Mouse (Mus musculus): ENCODE measurements around the gene Sumo3. TPM values are rescaled to one million over a fixed set of nuclear protein-coding genes. Genes with fewer than 3 reads are reported as not detected.

Gene Sumo3
- 324 and 346 TPM in 2 replicates for polyA plus RNA-seq (2014; fragmentation: Nextera tagmentation; extraction: Ambion mirVana)

DNA sequence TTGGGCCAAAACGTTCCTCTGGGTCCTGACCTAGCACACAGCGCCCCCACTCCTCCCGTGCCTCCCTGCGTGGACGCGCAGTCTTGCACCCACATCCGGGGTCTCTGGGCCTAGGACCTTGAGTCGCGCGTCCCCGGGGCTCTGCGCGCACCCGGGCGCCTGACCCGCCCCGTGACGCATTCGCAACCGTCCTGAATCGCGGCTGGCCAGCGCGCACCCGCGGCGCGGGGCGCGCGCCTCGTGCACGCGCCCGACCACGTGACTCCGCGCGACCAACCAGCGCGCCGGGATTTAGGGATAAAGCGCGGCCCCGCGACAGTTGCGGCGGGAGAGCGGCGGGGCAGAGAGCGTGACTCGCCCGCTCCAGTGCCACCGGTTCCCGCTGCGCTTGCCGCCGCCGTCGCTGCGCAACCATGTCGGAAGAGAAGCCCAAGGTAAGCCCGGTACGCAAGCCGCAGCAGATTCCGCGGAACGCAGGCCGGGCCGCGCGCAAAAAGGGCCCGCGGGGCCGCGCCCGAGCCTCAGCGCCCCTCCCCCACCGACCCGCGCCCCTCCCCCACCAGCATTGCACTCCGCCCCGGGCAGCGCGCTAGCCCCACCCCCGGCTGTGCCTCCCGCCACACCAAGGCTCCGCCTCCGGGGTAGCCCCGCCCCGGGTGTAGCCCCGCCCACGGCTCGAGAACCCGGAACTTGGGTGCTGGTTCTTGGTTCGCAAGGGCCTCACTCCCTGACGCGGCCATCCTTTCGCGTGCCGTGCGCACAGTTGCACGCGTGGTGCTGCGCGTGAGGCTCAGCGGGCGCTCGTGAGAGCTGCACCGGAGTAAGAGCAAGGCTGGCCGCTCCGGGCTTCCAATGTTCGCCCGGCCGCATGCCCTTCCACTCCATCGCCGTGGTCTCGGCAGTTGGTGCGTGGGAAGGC, at the start of gene Sumo3, which contains the start of gene Gm49325:
Gene Sumo3, plus strand, starts transcription at position 190 of the 919 bp plus-strand sequence.
Gene Gm49325, plus strand, starts transcription at position 290 of the 919 bp plus-strand sequence.
- Histone ChIP-seq H3K27me3 (ENCODE audit: control insufficient read depth, insufficient read depth, low read length) (no peaks in the 10 kb centered on the region), H3K27ac (ENCODE audit: low read length) (peak within 1 kb of the TSS; percentile 97), H3K9ac (replicated peaks; ENCODE audit: low read depth, low read length) (peak within 1 kb of the TSS; percentile 55), H3K4me2 (replicated peaks; ENCODE audit: low read depth, low read length) (peak within 1 kb of the TSS; percentile 92), H3K4me3 (ENCODE audit: low read depth, low read length) (peak within 1 kb of the TSS; percentile 55), H3K36me3 (ENCODE audit: control insufficient read depth, insufficient read depth, low read length) (peaks cover 15% of the 10 kb centered on the region), H3K9me3 (ENCODE audit: control insufficient read depth, low read depth, low read length) (no peaks in the 10 kb centered on the region), H3K4me1 (ENCODE audit: control insufficient read depth, insufficient read depth, low read length) (peaks cover 12% of the 10 kb centered on the region)
- WGBS, result 2% methylated on average over 99 of the region's 119 CpGs
- peak; percentile 89 for ATAC-seq (ENCODE audit: insufficient number of reproducible peaks, insufficient read depth, low FRiP score, low read depth)

DNA sequence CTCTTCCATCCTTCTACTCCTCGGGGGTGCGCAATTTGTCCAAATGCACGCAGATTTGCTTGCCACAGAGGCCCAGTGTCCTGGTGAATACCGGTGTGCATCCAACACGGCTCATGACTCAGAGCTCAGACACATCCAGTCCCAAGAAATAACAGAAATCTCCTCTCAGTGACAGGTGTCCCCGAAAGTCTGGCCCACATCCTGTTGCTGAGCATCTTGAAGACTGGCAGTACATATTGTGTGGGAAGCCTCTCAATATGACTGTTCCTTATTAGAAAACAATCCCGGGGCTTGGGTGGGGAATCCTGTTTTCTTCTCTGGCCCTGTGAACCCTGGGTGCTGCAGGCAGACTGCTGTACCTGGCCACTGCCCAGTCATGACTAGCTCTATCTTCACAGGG, 49.3 kb upstream of the Sumo3 start:
- H3K9me3 ChIP-seq (ENCODE audit: control insufficient read depth, low read depth, low read length), result no peaks in the 10 kb centered on the region
- no peak overlapping the region for H3K4me3 ChIP-seq (ENCODE audit: low read depth, low read length)
- WGBS, result 90% methylated on average over 7 of the region's 7 CpGs
- H3K27ac ChIP-seq (ENCODE audit: low read length), result no peak overlapping the region
- H3K4me2 ChIP-seq (replicated peaks; ENCODE audit: low read depth, low read length), result no peak overlapping the region
- no peaks in the 10 kb centered on the region for H3K36me3 ChIP-seq (ENCODE audit: control insufficient read depth, insufficient read depth, low read length)
- ATAC-seq (ENCODE audit: insufficient number of reproducible peaks, insufficient read depth, low FRiP score, low read depth), result no peak
- H3K9ac ChIP-seq (replicated peaks; ENCODE audit: low read depth, low read length), result no peak overlapping the region
- H3K27me3 ChIP-seq (ENCODE audit: control insufficient read depth, insufficient read depth, low read length), result no peaks in the 10 kb centered on the region
- no peaks in the 10 kb centered on the region for H3K4me1 ChIP-seq (ENCODE audit: control insufficient read depth, insufficient read depth, low read length)

DNA sequence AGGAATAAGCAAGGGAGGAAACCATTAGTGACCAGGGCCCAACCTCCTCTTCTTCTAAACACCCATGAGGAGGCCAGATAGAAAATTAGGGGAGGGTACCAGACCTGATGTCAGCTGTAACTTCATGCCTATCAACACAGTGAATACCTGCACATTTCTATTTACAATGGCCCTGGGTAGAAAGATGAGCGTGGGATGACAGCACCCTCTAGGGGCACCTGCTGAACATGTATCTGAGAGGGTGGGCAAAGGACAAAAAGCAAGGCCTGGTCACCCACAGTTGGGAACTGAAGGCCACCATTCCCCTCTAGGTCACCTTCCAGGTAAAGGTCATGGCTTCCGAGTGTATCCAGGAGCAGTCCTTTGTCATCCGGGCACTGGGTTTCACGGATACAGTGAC, 48.3 kb upstream of the Sumo3 start:
- no peaks in the 10 kb centered on the region for H3K36me3 ChIP-seq (ENCODE audit: control insufficient read depth, insufficient read depth, low read length)
- H3K4me1 ChIP-seq (ENCODE audit: control insufficient read depth, insufficient read depth, low read length), result no peaks in the 10 kb centered on the region
- no peak for ATAC-seq (ENCODE audit: insufficient number of reproducible peaks, insufficient read depth, low FRiP score, low read depth)
- no peak overlapping the region for H3K9ac ChIP-seq (replicated peaks; ENCODE audit: low read depth, low read length)
- H3K4me2 ChIP-seq (replicated peaks; ENCODE audit: low read depth, low read length), result no peak overlapping the region
- no peak overlapping the region for H3K27ac ChIP-seq (ENCODE audit: low read length)
- 88% methylated on average over 4 of the region's 4 CpGs for WGBS
- H3K27me3 ChIP-seq (ENCODE audit: control insufficient read depth, insufficient read depth, low read length), result no peaks in the 10 kb centered on the region
- H3K9me3 ChIP-seq (ENCODE audit: control insufficient read depth, low read depth, low read length), result no peaks in the 10 kb centered on the region
- no peak overlapping the region for H3K4me3 ChIP-seq (ENCODE audit: low read depth, low read length)

DNA sequence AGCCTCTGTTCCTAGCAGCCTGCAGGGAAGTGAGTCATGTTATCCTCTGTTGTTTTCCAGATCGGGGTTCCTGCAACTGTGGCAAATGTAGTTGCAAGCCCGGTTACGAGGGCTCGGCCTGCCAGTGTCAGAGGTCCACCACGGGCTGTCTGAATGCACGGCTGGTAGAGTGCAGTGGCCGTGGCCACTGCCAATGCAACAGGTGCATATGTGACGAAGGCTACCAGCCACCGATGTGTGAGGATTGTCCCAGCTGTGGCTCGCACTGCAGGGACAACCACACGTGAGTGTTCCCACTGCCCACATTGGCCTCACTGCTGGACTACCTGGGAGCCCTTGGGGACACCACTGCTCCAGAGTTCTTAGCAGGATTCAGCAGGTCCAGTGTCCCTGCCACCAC, 45.8 kb upstream of the Sumo3 start:
- Histone ChIP-seq H3K27me3 (ENCODE audit: control insufficient read depth, insufficient read depth, low read length) (no peaks in the 10 kb centered on the region), H3K36me3 (ENCODE audit: control insufficient read depth, insufficient read depth, low read length) (no peaks in the 10 kb centered on the region), H3K4me2 (replicated peaks; ENCODE audit: low read depth, low read length) (no peak overlapping the region), H3K4me3 (ENCODE audit: low read depth, low read length) (no peak overlapping the region), H3K9ac (replicated peaks; ENCODE audit: low read depth, low read length) (no peak overlapping the region), H3K4me1 (ENCODE audit: control insufficient read depth, insufficient read depth, low read length) (no peaks in the 10 kb centered on the region), H3K27ac (ENCODE audit: low read length) (no peak overlapping the region), H3K9me3 (ENCODE audit: control insufficient read depth, low read depth, low read length) (no peaks in the 10 kb centered on the region)
- no peak for ATAC-seq (ENCODE audit: insufficient number of reproducible peaks, insufficient read depth, low FRiP score, low read depth)
- WGBS, result 90% methylated on average over 11 of the region's 11 CpGs

GRCm38 (mm10) chr10:77560830-77561229, 45.1 kb upstream of the Sumo3 start:
- H3K27me3 ChIP-seq (ENCODE audit: control insufficient read depth, insufficient read depth, low read length), result no peaks in the 10 kb centered on the region
- no peak overlapping the region for H3K27ac ChIP-seq (ENCODE audit: low read length)
- H3K4me1 ChIP-seq (ENCODE audit: control insufficient read depth, insufficient read depth, low read length), result 0 out of 2 replicates have a peak, but pooled peaks cover 3% of the 10 kb centered on the region
- no peaks in the 10 kb centered on the region for H3K36me3 ChIP-seq (ENCODE audit: control insufficient read depth, insufficient read depth, low read length)
- no peaks in the 10 kb centered on the region for H3K9me3 ChIP-seq (ENCODE audit: control insufficient read depth, low read depth, low read length)
- no peak for ATAC-seq (ENCODE audit: insufficient number of reproducible peaks, insufficient read depth, low FRiP score, low read depth)
- H3K9ac ChIP-seq (replicated peaks; ENCODE audit: low read depth, low read length), result no peak overlapping the region
- WGBS, result 81% methylated on average over 9 of the region's 9 CpGs
- no peak overlapping the region for H3K4me3 ChIP-seq (ENCODE audit: low read depth, low read length)
- no peak overlapping the region for H3K4me2 ChIP-seq (replicated peaks; ENCODE audit: low read depth, low read length)

DNA sequence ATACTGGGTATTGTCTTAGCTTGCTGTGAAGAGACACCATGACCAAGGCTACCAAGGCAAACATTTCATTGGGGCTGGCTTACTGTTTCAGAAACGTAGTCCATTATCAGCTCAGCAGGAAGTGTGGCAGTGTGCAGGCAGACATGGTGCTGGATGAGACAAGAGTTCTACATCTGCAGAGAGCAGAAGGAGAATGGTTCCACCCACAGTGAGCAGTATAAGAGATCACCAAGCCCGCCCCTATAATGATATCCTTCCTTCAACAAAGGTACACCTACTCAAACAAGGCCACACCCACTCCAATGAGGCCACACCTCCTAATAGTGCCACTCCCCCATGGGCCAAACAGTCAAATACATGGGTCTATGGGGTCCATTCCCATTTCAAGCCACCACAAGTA, 44.4 kb upstream of the Sumo3 start:
- H3K9ac ChIP-seq (replicated peaks; ENCODE audit: low read depth, low read length), result no peak overlapping the region
- no peak overlapping the region for H3K27ac ChIP-seq (ENCODE audit: low read length)
- 65% methylated on average over 2 of the region's 2 CpGs for WGBS
- no peaks in the 10 kb centered on the region for H3K27me3 ChIP-seq (ENCODE audit: control insufficient read depth, insufficient read depth, low read length)
- no peaks in the 10 kb centered on the region for H3K9me3 ChIP-seq (ENCODE audit: control insufficient read depth, low read depth, low read length)
- no peaks in the 10 kb centered on the region for H3K36me3 ChIP-seq (ENCODE audit: control insufficient read depth, insufficient read depth, low read length)
- H3K4me2 ChIP-seq (replicated peaks; ENCODE audit: low read depth, low read length), result no peak overlapping the region
- H3K4me1 ChIP-seq (ENCODE audit: control insufficient read depth, insufficient read depth, low read length), result 0 out of 2 replicates have a peak, but pooled peaks cover 3% of the 10 kb centered on the region
- no peak overlapping the region for H3K4me3 ChIP-seq (ENCODE audit: low read depth, low read length)
- no peak for ATAC-seq (ENCODE audit: insufficient number of reproducible peaks, insufficient read depth, low FRiP score, low read depth)

DNA sequence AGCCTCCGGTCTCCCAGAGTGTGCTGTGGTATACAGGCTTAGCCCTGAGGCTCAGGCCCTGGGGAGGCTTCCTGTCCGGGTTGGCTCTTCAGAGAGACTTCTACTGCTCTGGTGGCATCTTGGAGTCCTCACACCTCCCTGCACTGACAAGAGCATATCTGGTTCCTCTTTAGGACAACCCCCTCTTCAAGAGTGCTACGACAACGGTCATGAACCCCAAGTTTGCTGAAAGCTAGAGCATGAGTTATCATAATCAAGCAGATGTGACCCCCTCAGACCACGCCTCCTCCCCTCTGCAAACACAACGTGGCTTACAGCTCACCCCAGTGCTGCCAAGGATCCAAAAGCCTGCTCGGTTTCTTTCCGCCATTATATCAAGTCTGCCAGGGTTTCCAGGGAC, 40.9 kb upstream of the Sumo3 start:
- Histone ChIP-seq H3K36me3 (ENCODE audit: control insufficient read depth, insufficient read depth, low read length) (no peaks in the 10 kb centered on the region), H3K9me3 (ENCODE audit: control insufficient read depth, low read depth, low read length) (no peaks in the 10 kb centered on the region), H3K27ac (ENCODE audit: low read length) (no peak overlapping the region), H3K9ac (replicated peaks; ENCODE audit: low read depth, low read length) (no peak overlapping the region), H3K4me1 (ENCODE audit: control insufficient read depth, insufficient read depth, low read length) (0 out of 2 replicates have a peak, but pooled peaks cover 3% of the 10 kb centered on the region), H3K4me3 (ENCODE audit: low read depth, low read length) (no peak overlapping the region), H3K27me3 (ENCODE audit: control insufficient read depth, insufficient read depth, low read length) (no peaks in the 10 kb centered on the region), H3K4me2 (replicated peaks; ENCODE audit: low read depth, low read length) (no peak overlapping the region)
- 73% methylated on average over 8 of the region's 8 CpGs for WGBS
- no peak for ATAC-seq (ENCODE audit: insufficient number of reproducible peaks, insufficient read depth, low FRiP score, low read depth)

- Histone ChIP-seq H3K9ac (replicated peaks; ENCODE audit: low read depth, low read length) (no peak overlapping the region), H3K9me3 (ENCODE audit: control insufficient read depth, low read depth, low read length) (no peaks in the 10 kb centered on the region), H3K4me1 (ENCODE audit: control insufficient read depth, insufficient read depth, low read length) (0 out of 2 replicates have a peak, but pooled peaks cover 3% of the 10 kb centered on the region), H3K4me2 (replicated peaks; ENCODE audit: low read depth, low read length) (no peak overlapping the region), H3K27me3 (ENCODE audit: control insufficient read depth, insufficient read depth, low read length) (no peaks in the 10 kb centered on the region), H3K4me3 (ENCODE audit: low read depth, low read length) (no peak overlapping the region), H3K36me3 (ENCODE audit: control insufficient read depth, insufficient read depth, low read length) (no peaks in the 10 kb centered on the region), H3K27ac (ENCODE audit: low read length) (peak overlapping the region; percentile 33; the same call in 1 of the 2 replicates)
- 39% methylated on average over 8 of the region's 8 CpGs for WGBS
- ATAC-seq (ENCODE audit: insufficient number of reproducible peaks, insufficient read depth, low FRiP score, low read depth), result no peak
Measured at GRCm38 (mm10) chr10:77566651-77567050, 39.2 kb upstream of the Sumo3 start.

Data from stomach, embryonic 14.5 days (tissue).